Mouse (Mus musculus) embryonic facial prominence, embryonic 13.5 days (tissue): ENCODE results near the gene Egfem1. TPM values are rescaled to one million over a fixed set of nuclear protein-coding genes. Genes with fewer than 3 reads are reported as not detected.

Experiments used
- ATAC-seq: fragments of 200-750 bp; cut with Nextera tagmentation; 2 replicates; pipeline ENCODE4 v1.8.0; 2017; ENCODE audit warnings: low read depth; ENCODE audit not compliant: insufficient number of reproducible peaks, insufficient read depth, low FRiP score, low TSS enrichment
- H3K27ac ChIP-seq: fragments of 300-500 bp; sonication (generic); 2 replicates; pipeline ENCODE4 v1.5.1; 2015; ENCODE audit warnings: moderate library complexity, mild to moderate bottlenecking, inconsistent platforms
- H3K27me3 ChIP-seq: fragments of 300-500 bp; sonication (generic); 2 replicates; pipeline ENCODE4 v1.6.1; 2015; ENCODE audit warnings: mild to moderate bottlenecking, inconsistent platforms
- H3K36me3 ChIP-seq: fragments of 300-500 bp; sonication (generic); 2 replicates; pipeline ENCODE4 v1.6.1; 2015; ENCODE audit warnings: mild to moderate bottlenecking, inconsistent platforms
- H3K4me1 ChIP-seq: fragments of 300-500 bp; sonication (generic); 2 replicates; pipeline ENCODE4 v1.6.1; 2015; ENCODE audit warnings: inconsistent platforms
- H3K4me2 ChIP-seq: fragments of 300-500 bp; sonication (generic); 2 replicates; pipeline ENCODE4 v1.6.1; 2015; ENCODE audit warnings: moderate library complexity, mild to moderate bottlenecking, inconsistent platforms
- H3K4me3 ChIP-seq: fragments of 300-500 bp; sonication (generic); 2 replicates; pipeline ENCODE4 v1.5.1; 2015; ENCODE audit warnings: mild to moderate bottlenecking, inconsistent platforms
- H3K9ac ChIP-seq: fragments of 300-500 bp; sonication (generic); 2 replicates; pipeline ENCODE4 v1.6.1; 2015; ENCODE audit warnings: mild to moderate bottlenecking, inconsistent platforms
- H3K9me3 ChIP-seq: fragments of 300-500 bp; sonication (generic); 2 replicates; pipeline ENCODE4 v1.6.1; 2016; ENCODE audit warnings: inconsistent platforms
- WGBS: fragments of 180-500 bp; shearing (Covaris S2); methylation state at CpG from one replicate; pipeline ENCODE4 v1.1.7; 2015; ENCODE audit warnings: mixed read lengths; 5-methylcytosine and 5-hydroxymethylcytosine counted together
- polyA plus RNA-seq: library from polyadenylated mRNA; unstranded; fragments of >200 nt; fragmentation: Nextera tagmentation; extraction: Ambion mirVana; gene quantifications from 2 replicates; pipeline ENCODE4 v1.2.1, GENCODE M21; 2015

Egfem1 gene
- polyA plus RNA-seq, 1 experiment from 2014 or later = 1.4 TPM

DNA sequence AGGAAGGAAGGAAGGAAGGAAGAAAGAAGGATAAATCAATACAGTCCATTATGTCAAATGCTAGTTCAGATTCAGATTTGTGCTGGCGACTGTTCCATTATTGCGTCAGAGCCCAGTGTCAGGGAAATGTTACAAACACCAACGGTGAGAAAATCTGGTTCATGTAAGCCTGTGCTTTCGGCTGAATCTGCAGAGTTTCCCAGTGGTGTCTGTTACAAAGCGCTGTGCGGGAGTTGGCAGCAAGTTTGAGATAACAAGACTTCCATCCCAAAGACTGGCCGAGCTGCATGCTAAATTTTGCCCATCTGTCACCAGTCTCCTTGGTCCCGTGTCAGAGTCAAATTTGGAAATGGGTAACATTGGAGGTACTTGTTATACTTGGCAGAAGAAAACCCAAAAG, 118.8 kb downstream of the Egfem1 start:
- no peaks in the 10 kb centered on the region for H3K9me3 ChIP-seq
- WGBS = 76% methylated on average over 8 of the region's 8 CpGs
- no peak overlapping the region for H3K4me3 ChIP-seq
- no peak overlapping the region for H3K9ac ChIP-seq
- no peak for ATAC-seq
- H3K36me3 ChIP-seq = no peaks in the 10 kb centered on the region
- H3K4me2 ChIP-seq = no peak overlapping the region
- H3K4me1 ChIP-seq = no peaks in the 10 kb centered on the region
- no peaks in the 10 kb centered on the region for H3K27me3 ChIP-seq
- no peak overlapping the region for H3K27ac ChIP-seq

GRCm38 (mm10) chr3:29202536-29202935, 120.7 kb downstream of the Egfem1 start:
- Histone ChIP-seq H3K9me3 (no peaks in the 10 kb centered on the region), H3K27me3 (no peaks in the 10 kb centered on the region), H3K9ac (no peak overlapping the region), H3K4me1 (no peaks in the 10 kb centered on the region), H3K4me2 (no peak overlapping the region), H3K27ac (no peak overlapping the region), H3K4me3 (no peak overlapping the region), H3K36me3 (no peaks in the 10 kb centered on the region)
- WGBS = 84% methylated on average over 6 of the region's 6 CpGs
- no peak for ATAC-seq

DNA sequence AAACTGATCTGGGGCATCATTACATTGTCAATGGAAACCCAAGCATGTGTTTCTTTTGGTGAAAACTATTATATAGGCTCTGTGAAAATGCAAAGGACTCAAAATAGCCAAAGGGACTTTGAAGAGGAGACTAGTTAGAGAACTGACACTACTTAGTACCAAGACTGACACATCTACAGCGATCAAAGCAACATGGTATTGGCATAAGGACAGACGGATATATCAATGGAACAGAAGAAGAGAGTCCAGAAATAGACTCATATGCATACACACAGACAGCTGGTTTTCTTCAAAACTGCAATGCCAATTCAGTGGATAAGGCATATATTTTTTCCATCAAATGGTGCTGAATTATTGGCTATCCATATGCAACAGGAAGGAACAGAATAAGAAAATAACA, 140.6 kb downstream of the Egfem1 start:
- H3K27ac ChIP-seq = no peak overlapping the region
- no peaks in the 10 kb centered on the region for H3K36me3 ChIP-seq
- no peaks in the 10 kb centered on the region for H3K4me1 ChIP-seq
- H3K4me3 ChIP-seq = no peak overlapping the region
- no peak overlapping the region for H3K9ac ChIP-seq
- no peak overlapping the region for H3K4me2 ChIP-seq
- 72% methylated on average over 2 of the region's 2 CpGs for WGBS
- no peaks in the 10 kb centered on the region for H3K9me3 ChIP-seq
- H3K27me3 ChIP-seq = no peaks in the 10 kb centered on the region
- no peak for ATAC-seq

DNA sequence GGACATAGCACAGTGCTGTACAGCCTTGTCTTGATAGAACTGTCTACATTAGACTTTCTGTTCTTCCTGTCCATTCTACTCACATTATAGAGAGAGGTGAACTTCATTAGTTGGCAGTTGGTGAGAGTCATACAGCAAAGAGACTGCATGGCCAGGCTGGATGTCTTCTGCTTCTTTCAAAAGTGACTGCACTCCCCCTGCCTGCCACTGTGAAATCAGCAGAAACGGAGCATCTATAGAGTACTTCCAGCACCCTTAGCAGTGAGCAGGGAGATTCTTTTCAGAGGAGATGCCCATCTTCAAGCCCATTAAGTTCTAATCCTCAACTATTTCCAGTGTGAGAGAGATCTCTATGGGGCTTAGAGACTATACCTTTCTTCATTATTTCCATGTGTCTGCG, 147.9 kb downstream of the Egfem1 start:
- no peak overlapping the region for H3K4me3 ChIP-seq
- H3K27ac ChIP-seq = no peak overlapping the region
- no peaks in the 10 kb centered on the region for H3K4me1 ChIP-seq
- ATAC-seq = no peak
- no peak overlapping the region for H3K4me2 ChIP-seq
- H3K27me3 ChIP-seq = no peaks in the 10 kb centered on the region
- WGBS = 59% methylated on average over 2 of the region's 2 CpGs
- no peaks in the 10 kb centered on the region for H3K36me3 ChIP-seq
- H3K9me3 ChIP-seq = no peaks in the 10 kb centered on the region
- H3K9ac ChIP-seq = no peak overlapping the region

GRCm38 (mm10) chr3:29235477-29235876, 153.7 kb downstream of the Egfem1 start:
- Histone ChIP-seq H3K36me3 (no peaks in the 10 kb centered on the region), H3K27me3 (no peaks in the 10 kb centered on the region), H3K4me1 (no peaks in the 10 kb centered on the region), H3K9me3 (no peaks in the 10 kb centered on the region), H3K4me2 (no peak overlapping the region), H3K9ac (no peak overlapping the region), H3K4me3 (no peak overlapping the region), H3K27ac (no peak overlapping the region)
- no peak for ATAC-seq
- 34% methylated on average over 4 of the region's 4 CpGs for WGBS

- no peak overlapping the region for H3K4me3 ChIP-seq
- no peaks in the 10 kb centered on the region for H3K27me3 ChIP-seq
- no peaks in the 10 kb centered on the region for H3K36me3 ChIP-seq
- no peak overlapping the region for H3K27ac ChIP-seq
- H3K4me1 ChIP-seq = no peaks in the 10 kb centered on the region
- no peak overlapping the region for H3K9ac ChIP-seq
- WGBS = 72% methylated on average over 5 of the region's 5 CpGs
- no peaks in the 10 kb centered on the region for H3K9me3 ChIP-seq
- no peak for ATAC-seq
- H3K4me2 ChIP-seq = no peak overlapping the region
Observed at GRCm38 (mm10) chr3:29236517-29236916, 154.7 kb downstream of the Egfem1 start.

DNA sequence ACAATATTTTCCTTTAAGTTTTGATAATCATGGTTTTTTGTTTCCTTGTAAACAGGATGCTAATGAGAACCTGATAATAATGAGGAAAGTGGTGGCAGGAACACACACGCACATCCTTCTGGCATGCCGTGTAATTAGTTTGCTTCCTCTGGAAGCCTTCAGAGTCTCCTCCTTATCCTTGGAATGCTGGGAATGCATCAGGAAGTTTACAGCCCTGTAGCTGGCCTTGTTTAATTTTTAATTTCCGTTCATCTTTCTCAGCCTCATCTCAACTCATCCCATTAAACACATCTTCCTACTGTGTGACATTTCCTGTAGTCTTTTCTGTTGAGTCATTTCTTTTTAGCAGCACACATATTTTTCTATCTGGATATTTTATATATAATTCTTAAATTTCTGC, 161.8 kb downstream of the Egfem1 start:
- no peaks in the 10 kb centered on the region for H3K27me3 ChIP-seq
- H3K4me1 ChIP-seq = no peaks in the 10 kb centered on the region
- no peak for ATAC-seq
- no peak overlapping the region for H3K9ac ChIP-seq
- no peak overlapping the region for H3K4me2 ChIP-seq
- H3K27ac ChIP-seq = no peak overlapping the region
- H3K9me3 ChIP-seq = no peaks in the 10 kb centered on the region
- no peaks in the 10 kb centered on the region for H3K36me3 ChIP-seq
- WGBS = 10% methylated on average over 3 of the region's 3 CpGs
- H3K4me3 ChIP-seq = no peak overlapping the region

- no peaks in the 10 kb centered on the region for H3K27me3 ChIP-seq
- 87% methylated on average over 4 of the region's 4 CpGs for WGBS
- no peak overlapping the region for H3K4me2 ChIP-seq
- H3K4me3 ChIP-seq = no peak overlapping the region
- no peak for ATAC-seq
- no peaks in the 10 kb centered on the region for H3K36me3 ChIP-seq
- no peaks in the 10 kb centered on the region for H3K9me3 ChIP-seq
- no peak overlapping the region for H3K27ac ChIP-seq
- no peaks in the 10 kb centered on the region for H3K4me1 ChIP-seq
- no peak overlapping the region for H3K9ac ChIP-seq
Observed at GRCm38 (mm10) chr3:29291633-29292032, 209.8 kb downstream of the Egfem1 start.

- Histone ChIP-seq H3K4me2 (no peak overlapping the region), H3K36me3 (no peaks in the 10 kb centered on the region), H3K9ac (no peak overlapping the region), H3K27ac (no peak overlapping the region), H3K27me3 (no peaks in the 10 kb centered on the region), H3K4me1 (no peaks in the 10 kb centered on the region), H3K4me3 (no peak overlapping the region), H3K9me3 (no peaks in the 10 kb centered on the region)
- 75% methylated on average over 3 of the region's 3 CpGs for WGBS
- ATAC-seq = no peak
Observed at GRCm38 (mm10) chr3:29292251-29292650, 210.4 kb downstream of the Egfem1 start.

GRCm38 (mm10) chr3:29293230-29293629, 211.4 kb downstream of the Egfem1 start:
- H3K4me2 ChIP-seq = no peak overlapping the region
- H3K9me3 ChIP-seq = no peaks in the 10 kb centered on the region
- H3K9ac ChIP-seq = no peak overlapping the region
- no peak overlapping the region for H3K4me3 ChIP-seq
- ATAC-seq = no peak
- H3K36me3 ChIP-seq = no peaks in the 10 kb centered on the region
- 77% methylated on average over 4 of the region's 4 CpGs for WGBS
- H3K4me1 ChIP-seq = no peaks in the 10 kb centered on the region
- no peak overlapping the region for H3K27ac ChIP-seq
- no peaks in the 10 kb centered on the region for H3K27me3 ChIP-seq

- Histone ChIP-seq H3K36me3 (no peaks in the 10 kb centered on the region), H3K4me3 (no peak overlapping the region), H3K27me3 (no peaks in the 10 kb centered on the region), H3K9ac (no peak overlapping the region), H3K4me2 (no peak overlapping the region), H3K4me1 (no peaks in the 10 kb centered on the region), H3K9me3 (no peaks in the 10 kb centered on the region), H3K27ac (no peak overlapping the region)
- WGBS = 79% methylated on average over 3 of the region's 3 CpGs
- no peak for ATAC-seq
Observed at GRCm38 (mm10) chr3:29342223-29342791, 260.5 kb downstream of the Egfem1 start.

- Histone ChIP-seq H3K4me2 (no peak overlapping the region), H3K27me3 (no peaks in the 10 kb centered on the region), H3K36me3 (no peaks in the 10 kb centered on the region), H3K4me3 (no peak overlapping the region), H3K9me3 (no peaks in the 10 kb centered on the region), H3K9ac (no peak overlapping the region), H3K27ac (no peak overlapping the region), H3K4me1 (no peaks in the 10 kb centered on the region)
- 63% methylated on average over 3 of the region's 3 CpGs for WGBS
- no peak for ATAC-seq
Observed at GRCm38 (mm10) chr3:29345805-29346204, 264.0 kb downstream of the Egfem1 start.

DNA sequence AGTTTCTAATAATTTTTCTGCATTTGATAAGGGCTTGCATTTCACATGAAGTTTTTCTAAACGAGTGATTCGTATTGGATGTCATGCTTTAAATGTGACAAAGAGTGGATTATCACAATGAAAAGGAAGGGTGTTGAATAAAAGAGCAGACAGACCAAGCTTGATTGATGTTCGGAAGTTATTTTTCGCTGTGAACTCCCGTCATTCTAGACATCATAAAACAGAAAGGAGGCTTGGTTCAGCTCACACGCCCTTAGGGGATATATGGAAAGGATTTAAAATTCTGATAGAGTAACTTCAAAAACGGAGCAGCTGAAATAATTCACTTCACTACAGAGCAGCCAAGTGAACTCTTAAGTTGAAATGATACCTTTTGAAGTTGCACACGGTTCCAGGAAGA, 285.1 kb downstream of the Egfem1 start:
- H3K4me1 ChIP-seq = no peaks in the 10 kb centered on the region
- H3K27me3 ChIP-seq = no peaks in the 10 kb centered on the region
- H3K9me3 ChIP-seq = no peaks in the 10 kb centered on the region
- H3K27ac ChIP-seq = no peak overlapping the region
- 33% methylated on average over 8 of the region's 8 CpGs for WGBS
- no peak overlapping the region for H3K4me3 ChIP-seq
- no peaks in the 10 kb centered on the region for H3K36me3 ChIP-seq
- H3K4me2 ChIP-seq = no peak overlapping the region
- ATAC-seq = no peak
- no peak overlapping the region for H3K9ac ChIP-seq
